Mouse (Mus musculus) kidney, adult 11 months (tissue): ENCODE results near the gene Hsf5.

Source experiments
- DNase-seq: peaks from one replicate; pipeline ENCODE4 v3.0.0; 2022

Gene Hsf5

DNA sequence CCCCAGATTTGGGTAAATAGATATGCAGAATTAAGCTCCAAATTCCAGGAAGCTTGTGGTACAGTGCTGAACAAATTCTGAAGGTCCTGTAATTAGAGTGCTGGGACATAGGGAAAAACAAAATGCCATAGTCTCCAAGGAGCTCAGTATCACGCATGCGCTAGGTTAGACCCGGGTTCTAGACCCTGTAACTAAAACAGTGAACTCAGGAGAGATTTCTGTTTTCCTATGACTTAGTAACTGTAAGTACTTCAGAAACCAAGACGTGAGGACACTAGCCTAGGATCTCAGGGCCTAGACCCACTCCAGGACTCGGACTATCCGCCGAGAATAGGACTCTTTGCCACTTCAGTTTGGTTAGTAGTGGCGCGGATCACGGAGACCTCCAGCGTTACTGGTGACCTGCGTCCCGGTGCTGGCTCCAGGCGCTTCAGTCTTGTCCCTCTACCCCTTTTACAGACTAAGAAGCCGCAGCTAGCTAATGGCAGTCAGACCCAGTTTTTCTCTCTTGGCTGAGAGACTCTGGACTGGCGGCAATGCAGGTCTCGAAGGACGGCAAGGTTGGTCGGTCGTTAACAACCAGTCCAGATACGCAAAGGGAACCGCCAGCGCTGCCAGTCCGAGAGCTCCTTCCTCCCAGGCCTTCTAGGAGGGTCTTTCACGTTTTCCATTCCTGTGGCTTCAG is 26.0 kb upstream of the Hsf5 start:
- peak; percentile 51 for DNase-seq

GRCm38 (mm10) chr11:87591526-87592353 is 25.2 kb upstream of the Hsf5 start, which contains the start of gene Mtmr4:
Gene Mtmr4, plus strand, starts transcription at chr11:87592162.
- DNase-seq = peak; percentile 100

- no peak for DNase-seq
Measured at GRCm38 (mm10) chr11:87592354-87592695, 24.6 kb upstream of the Hsf5 start.

- peak; percentile 84 for DNase-seq
Measured at GRCm38 (mm10) chr11:87592713-87593598, 24.0 kb upstream of the Hsf5 start.

- DNase-seq = peak; percentile 92
Measured at GRCm38 (mm10) chr11:87595327-87595841, 21.6 kb upstream of the Hsf5 start.

- DNase-seq = no peak
Measured at GRCm38 (mm10) chr11:87595976-87596375, 21.0 kb upstream of the Hsf5 start.

- DNase-seq = no peak
Measured at GRCm38 (mm10) chr11:87596492-87596891, 20.5 kb upstream of the Hsf5 start.

GRCm38 (mm10) chr11:87597061-87597460 is 19.9 kb upstream of the Hsf5 start:
- DNase-seq = no peak

DNA sequence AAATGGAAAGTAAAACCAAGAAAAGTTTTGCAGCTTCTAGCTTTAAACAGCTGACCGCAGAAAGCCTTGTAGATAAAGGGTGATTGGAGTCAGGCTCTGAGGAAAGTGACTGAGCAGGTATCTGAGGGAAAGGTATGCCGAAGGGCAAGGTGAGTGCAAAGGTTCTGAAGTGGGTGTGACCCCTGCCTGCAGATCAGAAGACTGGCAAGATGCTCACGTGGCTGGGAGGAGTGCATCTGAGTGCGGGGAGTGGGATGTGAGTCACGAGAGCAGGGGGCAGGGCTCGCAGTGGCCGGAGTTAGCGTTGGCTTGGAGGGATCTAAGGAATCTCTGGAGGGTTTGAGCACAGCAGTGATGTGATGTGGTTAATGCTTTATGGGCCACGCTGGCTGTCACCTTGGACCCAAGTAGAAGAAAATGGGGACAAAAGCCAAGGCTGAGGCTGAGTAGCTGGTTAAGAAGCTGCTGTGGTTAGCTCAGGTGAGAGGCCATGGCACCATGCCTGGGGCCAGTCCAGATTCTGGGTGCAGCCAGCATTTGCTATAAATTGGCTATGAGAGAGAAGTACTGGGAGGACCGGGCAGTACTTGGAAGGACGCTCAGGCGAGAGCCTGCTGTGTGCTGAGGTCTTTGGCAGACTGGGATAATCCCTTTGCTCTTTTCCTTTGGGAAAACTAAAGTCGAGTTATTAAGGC is 17.4 kb upstream of the Hsf5 start:
- DNase-seq = peak; percentile 74

- no peak for DNase-seq
Measured at GRCm38 (mm10) chr11:87600322-87600853, 16.6 kb upstream of the Hsf5 start.

GRCm38 (mm10) chr11:87602234-87602633 is 14.7 kb upstream of the Hsf5 start:
- no peak for DNase-seq

DNA sequence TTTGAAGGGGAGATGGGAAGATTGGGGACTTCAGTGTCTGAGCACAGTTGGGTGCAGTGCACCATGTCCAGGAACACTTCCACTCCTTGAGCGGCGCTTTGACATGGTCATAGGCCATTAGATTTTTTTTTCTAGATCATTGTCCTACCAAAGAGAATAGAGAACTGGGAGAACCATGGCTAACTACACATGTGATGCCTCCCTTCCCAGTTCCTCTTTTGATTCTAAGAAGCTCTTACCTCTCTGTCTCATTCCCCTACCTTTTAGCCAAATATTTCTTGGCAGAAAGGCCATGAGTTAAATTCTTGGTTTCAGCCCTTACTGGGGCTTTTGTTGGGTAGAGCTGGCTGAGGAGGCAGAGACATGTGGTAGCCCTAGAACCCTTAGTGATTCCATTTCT is 13.4 kb upstream of the Hsf5 start:
- no peak for DNase-seq

DNA sequence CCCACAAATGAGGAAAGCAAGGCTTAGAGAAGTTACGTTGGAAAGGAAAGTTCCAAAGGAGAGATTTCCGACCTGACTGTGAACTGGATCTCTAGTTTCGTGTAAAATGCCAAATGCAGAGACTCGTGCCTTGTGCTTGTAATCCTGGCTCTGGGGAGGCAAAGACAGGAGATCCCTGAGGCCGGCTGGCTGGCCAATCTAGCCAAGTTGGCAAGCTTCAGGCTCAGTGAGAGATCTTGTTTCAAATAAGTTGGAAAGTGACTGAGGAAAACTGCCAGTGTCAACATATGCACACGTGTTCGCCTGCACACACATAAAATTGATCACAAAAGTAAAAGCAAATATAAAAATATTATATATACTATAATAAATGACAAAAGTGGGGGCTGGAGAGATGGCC is 7.7 kb upstream of the Hsf5 start:
- DNase-seq = no peak

DNA sequence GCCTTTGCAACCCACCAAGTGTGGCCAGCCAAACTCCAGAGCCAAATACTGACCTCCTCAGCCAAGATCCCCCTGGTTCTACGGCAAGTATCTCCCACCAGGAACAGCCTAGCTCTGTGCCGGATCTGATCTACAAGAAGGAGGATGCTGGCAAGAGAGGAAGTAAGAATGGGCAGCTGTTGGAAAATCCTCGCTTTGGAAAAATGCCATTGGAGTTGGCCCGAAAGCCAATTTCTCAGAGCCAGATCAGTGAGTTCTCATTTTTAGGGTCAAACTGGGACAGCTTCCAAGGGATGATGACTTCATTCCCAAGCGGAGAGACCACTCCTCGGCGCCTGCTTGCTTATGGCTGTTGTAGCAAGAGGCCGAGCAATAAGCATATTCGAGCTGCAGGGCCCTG is 5.4 kb upstream of the Hsf5 start:
- no peak for DNase-seq

DNA sequence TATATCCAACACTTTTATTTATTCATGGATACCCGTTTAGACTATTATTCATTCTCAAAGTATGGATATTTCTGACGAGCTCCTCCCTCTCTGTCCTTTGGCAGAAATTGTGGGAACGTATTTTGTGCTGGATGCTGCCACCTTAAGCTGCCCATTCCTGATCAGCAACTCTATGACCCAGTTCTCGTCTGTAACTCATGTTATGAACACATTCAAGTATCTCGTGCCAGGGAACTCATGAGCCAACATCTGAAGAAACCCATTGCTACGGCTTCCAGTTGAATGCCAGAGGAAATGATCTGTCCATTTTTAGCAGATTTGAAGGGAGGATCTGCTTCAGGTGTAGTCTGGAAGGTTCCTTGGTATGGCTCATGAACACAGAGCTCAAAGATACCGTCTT is 3.0 kb upstream of the Hsf5 start:
- DNase-seq = no peak

- DNase-seq = no peak
Measured at GRCm38 (mm10) chr11:87615551-87615950, 1.4 kb upstream of the Hsf5 start.

GRCm38 (mm10) chr11:87615952-87616351 is 1.0 kb upstream of the Hsf5 start:
- no peak for DNase-seq

DNA sequence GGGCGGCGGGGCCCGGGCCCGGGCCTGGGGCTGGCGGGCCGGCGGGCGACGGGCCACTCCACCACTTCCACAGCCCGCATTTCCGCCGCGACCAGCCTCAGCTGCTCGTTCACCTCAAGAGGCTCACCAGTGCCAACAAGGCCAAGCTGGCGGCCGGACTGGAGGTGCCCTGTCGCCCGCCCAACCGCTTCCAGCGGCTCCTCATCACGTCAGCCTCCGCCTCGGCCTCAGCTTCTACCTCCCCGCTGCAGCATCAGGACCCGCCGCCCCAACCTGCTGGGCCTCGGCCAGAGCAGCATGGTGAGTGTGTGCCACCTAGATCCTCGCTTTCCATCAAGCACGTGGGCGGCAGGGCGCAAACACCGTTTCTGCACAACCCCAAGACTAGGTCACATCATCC is 642 bp downstream of the Hsf5 start:
- no peak for DNase-seq

DNA sequence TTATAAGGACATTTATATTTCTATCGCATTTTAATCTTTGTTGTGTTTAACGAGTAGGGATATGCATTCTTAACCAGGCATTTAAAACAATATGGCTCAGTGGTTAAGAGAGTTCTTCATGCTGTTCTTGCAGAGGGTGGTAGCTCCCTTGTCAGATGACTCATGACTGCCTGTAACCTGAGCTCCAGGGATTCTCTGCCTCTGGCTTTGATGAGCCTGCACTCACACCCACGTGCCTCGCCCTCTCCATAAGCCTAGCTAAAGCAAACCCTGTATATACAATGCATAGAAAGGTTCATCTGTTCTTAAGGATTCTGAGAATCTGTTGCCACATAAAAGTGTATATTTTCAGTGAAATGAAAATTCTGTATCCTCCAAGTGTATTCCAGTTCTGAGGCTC is 6.2 kb downstream of the Hsf5 start:
- DNase-seq = no peak

GRCm38 (mm10) chr11:87629859-87630258 is 12.9 kb downstream of the Hsf5 start:
- DNase-seq = no peak

DNA sequence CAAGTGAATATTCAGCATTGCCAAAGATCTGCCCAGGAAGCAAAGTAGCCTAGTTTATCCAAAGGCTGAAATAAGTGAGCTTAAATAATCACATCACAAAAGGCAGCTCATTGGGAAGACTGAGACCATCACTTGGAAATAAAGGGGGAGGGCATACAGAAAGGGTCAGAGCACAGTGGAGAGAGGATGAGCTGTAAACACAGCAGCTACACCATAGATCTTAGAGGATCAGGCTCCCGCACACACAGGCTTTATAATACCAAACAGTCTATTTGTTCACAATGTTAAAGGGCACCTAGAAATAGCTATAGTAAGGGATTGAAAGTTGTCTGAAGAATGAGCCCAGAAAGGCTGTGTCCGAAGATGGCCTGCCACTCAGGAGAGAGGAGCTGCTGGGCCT is 21.8 kb downstream of the Hsf5 start:
- DNase-seq = no peak

DNA sequence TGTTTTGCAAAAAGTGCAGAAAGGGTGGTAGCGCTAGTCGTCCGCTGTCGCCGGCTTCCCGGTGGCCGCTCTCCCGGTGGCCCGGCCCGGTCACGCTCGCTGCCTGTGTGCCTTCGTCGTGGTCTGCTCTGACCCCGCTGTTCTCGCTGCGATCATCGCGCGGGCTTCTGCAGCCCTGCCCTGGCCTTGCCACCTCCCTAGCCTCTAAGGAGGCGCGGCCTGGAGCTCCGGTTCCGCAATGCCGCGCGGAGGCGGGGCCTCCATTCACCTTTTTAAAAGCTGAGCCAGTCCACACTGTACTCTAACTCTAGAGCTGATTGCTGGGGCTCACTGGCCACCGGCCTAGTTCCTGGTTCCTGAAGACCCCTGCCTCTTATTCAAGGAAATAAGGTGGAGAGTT is 22.2 kb downstream of the Hsf5 start:
- DNase-seq = peak; percentile 65
